Mouse (Mus musculus): ENCODE results near the gene Dennd4a.

The Dennd4a gene

DNA sequence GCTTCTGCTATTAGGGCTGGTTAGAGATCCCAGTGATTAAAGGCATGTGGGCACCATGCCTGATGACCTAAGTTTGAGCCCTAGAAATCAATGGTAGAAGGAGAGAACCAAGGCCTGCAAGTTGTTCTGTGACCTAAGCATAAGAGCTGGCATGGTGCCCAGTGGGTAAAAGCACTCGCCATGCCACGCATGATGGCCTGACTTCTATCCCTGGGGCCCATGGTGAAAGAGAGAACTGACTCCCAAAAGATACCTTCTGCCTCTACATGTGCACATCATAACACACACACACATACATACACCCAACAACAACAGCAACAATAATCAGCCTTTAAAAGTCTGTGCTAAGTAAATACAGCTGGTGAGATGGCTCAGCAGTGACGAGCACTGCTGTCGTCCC lies 102.3 kb downstream of the Dennd4a start:
- DNase-seq (ENCODE audit: low spot score in 2 of 2): peak in 1 of 2 experiments; percentile 31

DNA sequence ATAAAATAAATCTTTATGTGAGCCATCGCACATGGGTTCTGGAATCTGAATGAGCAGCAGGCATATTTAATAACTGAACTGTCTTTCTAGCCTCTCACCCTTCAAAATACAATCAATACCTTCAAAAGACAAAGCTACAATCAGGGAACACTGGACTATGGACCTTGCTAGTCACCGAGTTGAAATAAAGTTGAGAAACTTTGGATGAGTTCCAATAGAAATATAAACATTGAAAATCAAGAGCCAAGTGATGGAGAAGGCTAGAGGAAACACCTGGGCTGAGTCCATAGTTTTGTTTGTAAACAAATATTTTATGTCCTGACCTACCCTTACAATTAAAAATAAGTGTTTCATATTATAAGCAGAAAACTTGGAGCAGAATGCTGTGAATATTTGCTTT lies 102.8 kb downstream of the Dennd4a start:
- DNase-seq (ENCODE audit: low spot score in 2 of 2): no peak

DNA sequence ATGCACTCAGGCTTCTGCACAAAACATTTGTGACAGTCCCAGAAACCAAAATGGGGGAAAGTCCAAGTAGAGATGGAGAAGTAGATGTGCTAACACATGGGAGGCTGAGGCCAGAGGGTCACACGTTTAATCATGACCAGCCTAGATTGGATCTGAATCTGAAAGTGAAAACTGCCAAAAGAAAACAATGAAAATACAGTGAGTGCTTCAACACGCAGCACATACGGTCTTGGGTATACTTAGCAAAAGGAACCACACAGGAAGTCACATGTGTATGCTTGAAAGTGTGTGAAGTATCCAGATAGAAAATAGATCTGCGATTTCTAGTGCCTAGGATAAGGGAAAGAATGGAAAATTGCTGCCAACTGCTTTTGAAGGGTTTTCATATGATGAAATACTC lies 103.5 kb downstream of the Dennd4a start:
- DNase-seq (ENCODE audit: low spot score in 2 of 2): peak in 1 of 2 experiments; percentile 13

DNA sequence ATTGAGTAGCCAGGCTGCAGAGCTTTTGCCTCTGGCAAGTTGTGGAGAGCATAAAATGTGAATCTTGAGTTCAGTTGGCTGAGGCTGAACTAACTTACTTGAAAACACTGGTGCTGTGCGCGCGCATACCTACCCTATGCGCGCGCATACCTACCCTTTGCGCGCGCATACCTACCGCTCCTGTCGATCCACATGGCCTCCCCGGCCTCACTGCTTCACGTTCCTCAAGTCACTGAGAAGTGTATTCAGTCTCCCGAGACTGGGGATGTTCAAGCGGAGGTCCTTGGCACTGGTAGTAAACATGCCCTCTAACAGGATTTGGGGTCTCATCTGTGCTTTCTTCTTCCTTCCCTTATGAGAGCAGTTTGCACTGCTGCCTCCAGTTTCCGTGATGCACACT lies 107.4 kb downstream of the Dennd4a start:
- no peak for DNase-seq (ENCODE audit: low spot score in 2 of 2)

DNA sequence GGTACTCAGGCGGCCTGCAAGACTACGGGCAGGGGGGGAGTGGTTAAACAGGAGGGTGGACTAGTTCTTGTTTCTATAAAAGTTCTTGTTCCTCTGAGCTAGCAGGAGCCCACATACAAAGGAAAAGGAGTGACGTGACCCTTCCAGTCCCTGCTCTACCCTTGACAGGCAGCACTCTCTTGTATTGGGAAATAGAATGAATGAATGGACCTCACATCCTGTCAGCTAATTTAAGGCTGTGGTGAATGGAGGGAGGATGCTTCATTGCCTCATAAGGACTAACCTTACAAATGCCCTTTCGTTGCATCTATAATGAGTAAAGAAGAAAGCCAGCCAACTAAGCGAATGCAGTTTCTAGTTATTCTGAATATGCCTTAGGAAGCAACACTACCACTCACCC lies 114.6 kb downstream of the Dennd4a start:
- DNase-seq (ENCODE audit: low spot score in 2 of 2): peak in 1 of 2 experiments; percentile 17

GRCm38 (mm10) chr9:64926201-64926991 lies 115.3 kb downstream of the Dennd4a start:
- DNase-seq (ENCODE audit: low spot score in 2 of 2): peak; percentile 87 to 90

DNA sequence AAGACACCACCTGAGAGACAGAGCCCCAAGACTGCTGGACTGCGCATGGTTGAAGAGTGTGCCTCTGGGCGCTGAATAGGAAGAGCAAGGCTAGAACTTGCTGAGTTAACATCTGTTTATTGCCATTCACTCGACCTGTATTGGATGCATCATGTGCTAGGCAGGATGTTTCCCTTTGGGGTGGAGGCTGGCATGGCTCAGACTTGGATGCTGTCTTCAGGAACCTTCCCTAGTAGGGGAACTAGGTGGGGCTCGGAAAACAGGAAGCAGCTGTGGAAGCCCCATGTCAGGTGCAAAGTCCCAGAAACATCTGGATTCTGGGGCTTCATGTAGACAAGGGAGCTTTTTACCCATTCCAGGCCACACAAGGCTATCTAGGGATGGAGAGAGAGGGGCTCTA lies 119.1 kb downstream of the Dennd4a start:
- DNase-seq (ENCODE audit: low spot score in 2 of 2): no peak

- DNase-seq (ENCODE audit: low spot score in 2 of 2): no peak
Measured at GRCm38 (mm10) chr9:64931751-64932610, 120.8 kb downstream of the Dennd4a start.

DNA sequence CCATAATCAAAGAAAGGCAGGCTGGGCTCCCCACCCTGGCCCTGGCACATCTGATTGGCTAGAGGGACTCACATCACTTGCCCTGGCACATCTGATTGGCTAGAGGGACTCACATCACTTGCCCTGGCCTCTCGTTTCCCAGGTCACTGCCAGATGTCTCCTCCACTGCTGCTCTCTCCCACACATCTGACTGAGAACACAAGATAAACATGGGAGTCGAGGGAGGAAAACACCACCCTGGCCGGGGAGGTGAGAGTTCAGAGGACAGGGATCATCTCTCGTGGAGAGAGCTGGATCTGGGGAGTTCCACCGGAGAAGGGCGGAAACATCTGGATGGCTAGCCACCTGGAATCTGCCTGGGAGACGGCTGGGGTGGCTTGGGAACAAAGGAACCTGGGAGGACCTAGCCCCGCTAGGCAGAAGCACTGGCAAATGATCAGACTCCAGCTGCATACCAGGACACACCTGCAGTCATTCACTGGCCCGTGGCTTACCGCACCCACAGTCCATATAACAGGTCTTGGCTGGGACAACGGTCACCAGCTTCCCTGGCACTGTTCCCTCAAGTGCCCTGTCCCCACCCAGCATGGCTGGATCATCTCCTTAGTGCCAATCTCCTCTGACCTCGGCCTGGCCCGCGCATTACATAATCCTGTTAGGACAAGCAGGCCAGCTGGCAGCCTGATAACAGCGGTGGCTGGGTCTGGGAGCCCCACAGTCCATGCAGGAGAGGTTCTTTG lies 123.0 kb downstream of the Dennd4a start:
- DNase-seq (ENCODE audit: low spot score in 2 of 2): no peak

- DNase-seq (ENCODE audit: low spot score in 2 of 2): peak in 1 of 2 experiments; percentile 57
Measured at GRCm38 (mm10) chr9:64936508-64936907, 125.4 kb downstream of the Dennd4a start.

DNA sequence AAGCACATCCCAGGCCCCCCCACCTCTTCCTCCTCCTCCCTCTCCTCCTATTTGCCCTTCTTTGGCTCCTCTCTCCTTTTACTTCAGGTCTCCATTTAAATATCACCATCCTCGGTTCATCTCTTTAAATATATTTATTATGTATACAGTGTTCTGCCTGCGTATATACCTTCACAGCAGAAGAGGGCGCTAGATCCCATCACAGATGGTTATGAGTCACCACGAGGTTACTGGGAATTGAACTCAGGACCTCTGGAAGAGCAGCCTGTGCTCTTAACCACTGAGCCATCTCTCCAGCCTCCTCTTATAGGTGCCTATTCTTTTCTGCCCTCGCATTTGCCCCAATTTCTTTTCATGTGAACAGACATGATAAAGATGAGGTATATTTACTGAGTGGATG lies 126.4 kb downstream of the Dennd4a start:
- DNase-seq (ENCODE audit: low spot score in 2 of 2): no peak

GRCm38 (mm10) chr9:64938535-64938934 lies 127.4 kb downstream of the Dennd4a start:
- DNase-seq (ENCODE audit: low spot score in 2 of 2): no peak

DNA sequence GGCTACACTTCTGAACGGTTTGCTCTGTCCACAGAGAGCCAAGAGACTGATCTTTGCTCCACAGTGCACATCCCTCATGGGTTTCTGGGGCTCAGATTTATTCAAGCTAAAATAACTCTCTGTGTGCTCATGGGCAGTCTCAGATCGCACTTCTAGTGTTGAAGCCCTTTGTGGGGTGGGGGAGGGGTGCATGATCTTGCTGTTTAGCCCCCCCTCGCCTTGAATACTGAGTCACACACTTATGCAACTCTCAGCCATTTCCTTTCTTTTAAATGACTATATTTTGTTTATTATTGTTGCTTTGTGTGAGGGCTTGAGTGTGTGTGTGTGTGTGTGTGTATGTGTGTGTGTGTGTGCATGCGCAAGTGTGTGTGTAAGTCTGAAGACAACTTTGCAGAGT lies 128.1 kb downstream of the Dennd4a start:
- DNase-seq (ENCODE audit: low spot score in 2 of 2): no peak

DNA sequence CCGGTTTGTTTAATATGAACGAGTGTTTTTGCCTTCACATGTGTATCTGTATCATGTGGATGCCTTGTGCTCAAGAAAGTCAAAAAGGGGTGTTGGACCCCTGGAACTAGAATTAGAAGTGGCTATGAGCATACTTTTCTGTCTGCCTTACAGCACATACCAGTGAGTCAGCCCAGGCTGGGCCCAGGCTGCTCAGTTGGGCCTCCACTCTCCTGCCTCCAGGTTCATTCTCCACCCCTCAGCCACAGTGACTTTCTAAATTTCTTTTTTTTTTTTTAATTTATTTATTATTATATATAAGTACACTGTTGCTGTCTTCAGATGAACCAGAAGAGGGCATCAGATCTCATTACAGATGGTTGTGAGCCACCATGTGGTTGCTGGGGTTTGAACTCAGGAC lies 128.7 kb downstream of the Dennd4a start:
- no peak for DNase-seq (ENCODE audit: low spot score in 2 of 2)

DNA sequence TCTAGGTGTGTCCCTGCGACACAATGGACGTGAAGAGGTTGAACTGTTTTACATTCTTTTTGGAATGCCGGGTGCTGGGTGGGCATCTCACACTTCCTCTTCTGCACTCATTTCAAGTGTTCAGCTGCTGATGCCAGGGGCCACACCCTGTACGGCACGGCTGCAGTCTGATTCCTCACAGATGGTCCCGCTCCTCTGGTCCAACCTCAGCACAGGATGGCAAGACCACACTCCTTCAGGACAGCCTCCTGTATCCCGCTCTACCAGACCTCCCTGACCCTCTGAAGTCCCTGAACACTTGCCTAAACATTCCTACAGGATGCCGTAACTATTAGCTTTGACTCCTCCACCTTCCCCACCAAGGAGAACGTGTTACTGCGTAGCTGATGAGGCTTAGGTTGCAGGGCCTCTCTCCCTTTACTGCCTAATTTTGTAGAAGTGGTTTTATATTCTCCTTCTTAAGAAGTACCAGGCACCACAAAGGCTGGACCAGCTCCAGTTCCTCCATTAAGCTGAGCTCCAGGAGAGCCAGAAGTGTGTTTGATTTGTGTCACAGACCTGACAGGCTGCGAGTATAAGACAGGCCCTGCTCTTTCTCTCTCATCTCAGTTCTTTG lies 129.7 kb downstream of the Dennd4a start:
- no peak for DNase-seq (ENCODE audit: low spot score in 2 of 2)

DNA sequence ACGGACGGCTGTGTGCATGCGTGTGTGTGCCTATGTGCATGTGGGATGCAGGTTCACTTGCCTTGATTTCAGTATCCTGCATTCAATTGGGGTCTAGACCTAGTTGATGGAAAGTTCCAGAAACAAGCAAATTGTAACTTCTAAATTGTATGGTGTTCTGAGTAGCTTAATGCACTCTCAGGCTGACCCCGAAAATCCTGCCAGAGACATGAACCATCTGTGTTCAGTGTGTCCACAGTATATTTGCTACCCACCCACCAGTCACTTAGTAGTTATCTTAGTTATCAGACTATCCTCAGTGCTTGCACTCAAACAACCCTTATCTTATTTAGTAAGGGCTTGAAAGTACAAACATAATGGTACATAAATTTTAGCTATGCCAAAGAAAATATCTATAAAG lies 130.5 kb downstream of the Dennd4a start:
- no peak for DNase-seq (ENCODE audit: low spot score in 2 of 2)

- no peak for DNase-seq (ENCODE audit: low spot score in 2 of 2)
Measured at GRCm38 (mm10) chr9:64943997-64944396, 132.9 kb downstream of the Dennd4a start.

DNA sequence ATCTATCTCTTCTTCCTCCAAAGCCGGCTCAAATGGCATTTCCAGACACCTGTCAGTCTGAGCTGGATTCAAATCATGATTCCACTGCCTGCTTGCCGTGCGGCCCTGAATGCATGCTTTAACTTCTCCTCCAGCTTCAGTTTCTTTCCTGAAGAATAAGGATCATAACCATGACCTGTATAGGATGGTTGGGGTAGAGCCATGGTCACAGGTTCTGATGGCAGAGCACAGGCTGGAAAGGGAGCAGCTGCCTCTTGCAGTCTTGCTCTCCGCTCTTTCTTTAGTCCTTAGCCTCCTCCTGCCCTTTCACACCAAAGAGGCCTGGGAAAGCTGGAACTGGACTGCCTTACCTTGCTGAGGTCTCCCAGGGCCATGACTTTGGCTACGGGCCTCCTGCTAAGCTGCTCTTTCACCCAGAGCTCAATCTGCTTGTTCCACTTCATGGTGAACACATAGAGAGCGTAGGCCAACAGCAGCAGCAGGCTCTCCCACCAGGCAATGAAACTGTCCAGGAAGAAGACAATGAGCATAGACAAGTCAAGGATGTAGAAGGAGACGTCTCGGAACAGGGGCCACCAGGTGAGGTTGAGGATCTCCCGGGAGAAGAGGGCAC lies 136.4 kb downstream of the Dennd4a start:
- DNase-seq (ENCODE audit: low spot score in 2 of 2): no peak

GRCm38 (mm10) chr9:64951161-64951657 lies 140.1 kb downstream of the Dennd4a start, which contains the start of gene Slc24a1:
TSS of gene Slc24a1 (minus strand) at chr9:64951607.
- no peak for DNase-seq (ENCODE audit: low spot score in 2 of 2)

DNA sequence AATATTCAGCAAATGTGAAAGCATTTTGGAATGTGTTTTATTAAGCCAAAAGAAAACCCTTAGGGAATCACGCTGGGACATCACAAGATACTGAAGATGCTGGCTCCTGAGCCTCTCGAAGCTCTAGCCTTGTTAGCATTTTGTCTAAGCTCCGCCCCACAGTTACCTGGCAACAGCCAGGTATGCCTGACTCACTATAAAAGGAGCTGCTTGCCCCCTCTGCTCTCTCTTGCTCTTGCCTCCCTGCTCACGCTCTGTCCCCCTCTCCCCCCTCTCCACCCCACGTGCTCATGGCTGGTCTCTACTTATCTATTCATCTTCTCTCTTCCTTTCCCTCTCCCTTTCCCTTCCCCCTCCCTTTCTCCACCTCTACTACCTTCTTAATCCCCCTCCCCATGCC lies 140.9 kb downstream of the Dennd4a start:
- DNase-seq (ENCODE audit: low spot score in 2 of 2): no peak

- DNase-seq (ENCODE audit: low spot score in 2 of 2): no peak
Measured at GRCm38 (mm10) chr9:64953190-64953589, 142.1 kb downstream of the Dennd4a start.

All from right cerebral cortex, postnatal 10 days (tissue).